Mouse (Mus musculus) ES-Bruce4 (cell line): ENCODE data around the gene Elp4. TPM values are rescaled to one million over a fixed set of nuclear protein-coding genes. Genes with fewer than 3 reads are reported as not detected.

ENCODE experiments used
- H3K27ac ChIP-seq: 2 replicates; pipeline ENCODE4 v1.5.1; 2012; ENCODE audit warnings: low read length, inconsistent platforms; ENCODE audit not compliant: insufficient read depth
- H3K27me3 ChIP-seq: 2 replicates; pipeline ENCODE4 v1.6.1; 2012; ENCODE audit warnings: mild to moderate bottlenecking, low read length, inconsistent platforms; ENCODE audit not compliant: control insufficient read depth, poor library complexity, insufficient read depth, severe bottlenecking
- H3K36me3 ChIP-seq: 2 replicates; pipeline ENCODE4 v1.6.1; 2012; ENCODE audit warnings: inconsistent platforms, mild to moderate bottlenecking, low read length, moderate library complexity; ENCODE audit not compliant: control insufficient read depth, poor library complexity, insufficient read depth, severe bottlenecking
- H3K4me1 ChIP-seq: one replicate; pipeline ENCODE4 v1.8.1; 2011; ENCODE audit warnings: low read length; ENCODE audit not compliant: control insufficient read depth, insufficient read depth
- H3K4me3 ChIP-seq: 2 replicates; pipeline ENCODE4 v1.5.1; 2011; ENCODE audit warnings: low read depth, mild to moderate bottlenecking, low read length
- H3K9ac ChIP-seq: 2 replicates; pipeline ENCODE4 v1.6.1; 2012; ENCODE audit warnings: low read depth, mild to moderate bottlenecking, inconsistent platforms; ENCODE audit not compliant: poor library complexity, severe bottlenecking
- H3K9me3 ChIP-seq: replicated peaks from 2 replicates; pipeline ENCODE4 v1.6.1; 2012; ENCODE audit warnings: mild to moderate bottlenecking, low read length, inconsistent platforms; ENCODE audit not compliant: control insufficient read depth, poor library complexity, insufficient read depth, severe bottlenecking
- CTCF ChIP-seq: IDR thresholded peaks from one replicate; pipeline ENCODE4 v1.8.1; 2011; ENCODE audit warnings: low read depth, low read length
- EP300 ChIP-seq: IDR thresholded peaks from 2 replicates; pipeline ENCODE4 v1.6.1; 2011; ENCODE audit warnings: low read depth, low read length; ENCODE audit not compliant: insufficient read depth
- POLR2A ChIP-seq: IDR thresholded peaks from one replicate; pipeline ENCODE4 v1.8.1; 2011; ENCODE audit warnings: low read length; ENCODE audit not compliant: insufficient read depth
- polyA plus RNA-seq: library from polyadenylated mRNA; stranded (reverse); fragments of >200 nt; gene quantifications from 2 replicates; pipeline ENCODE4 v1.2.4, GENCODE M21; 2011; ENCODE audit warnings: low read depth; ENCODE audit not compliant: missing spikeins, insufficient read depth, insufficient read length

Gene Elp4
- polyA plus RNA-seq, 1 experiment = 20.5 TPM

GRCm38 (mm10) chr2:105792339-105793120 lies 111.8 kb downstream of the Elp4 start:
- H3K4me1 ChIP-seq = no peaks in the 10 kb centered on the region
- H3K27me3 ChIP-seq = no peaks in the 10 kb centered on the region
- no peak for TF ChIP-seq CTCF
- TF ChIP-seq POLR2A = no peak
- no peak for TF ChIP-seq EP300
- H3K27ac ChIP-seq = no peak overlapping the region
- H3K9me3 ChIP-seq = no peaks in the 10 kb centered on the region
- H3K9ac ChIP-seq = no peak overlapping the region
- no peak overlapping the region for H3K4me3 ChIP-seq
- no peaks in the 10 kb centered on the region for H3K36me3 ChIP-seq

GRCm38 (mm10) chr2:105789936-105790335 lies 114.4 kb downstream of the Elp4 start:
- no peaks in the 10 kb centered on the region for H3K4me1 ChIP-seq

GRCm38 (mm10) chr2:105787726-105788125 lies 116.6 kb downstream of the Elp4 start:
- TF ChIP-seq CTCF = no peak
- TF ChIP-seq EP300 = no peak
- no peak for TF ChIP-seq POLR2A
- Histone ChIP-seq H3K27me3 (no peaks in the 10 kb centered on the region), H3K4me3 (no peak overlapping the region), H3K9me3 (no peaks in the 10 kb centered on the region), H3K27ac (no peak overlapping the region), H3K4me1 (no peaks in the 10 kb centered on the region), H3K36me3 (no peaks in the 10 kb centered on the region), H3K9ac (no peak overlapping the region)

More at GRCm38 (mm10) chr2:105789936-105790335, 114.4 kb downstream of the Elp4 start:
- Histone ChIP-seq H3K4me3 (no peak overlapping the region), H3K9ac (no peak overlapping the region), H3K27me3 (no peaks in the 10 kb centered on the region), H3K9me3 (no peaks in the 10 kb centered on the region), H3K36me3 (no peaks in the 10 kb centered on the region), H3K27ac (no peak overlapping the region)
- TF ChIP-seq CTCF = no peak
- TF ChIP-seq EP300 = no peak
- no peak for TF ChIP-seq POLR2A

- no peaks in the 10 kb centered on the region for H3K36me3 ChIP-seq
- no peaks in the 10 kb centered on the region for H3K27me3 ChIP-seq
- no peaks in the 10 kb centered on the region for H3K9me3 ChIP-seq
- no peak overlapping the region for H3K9ac ChIP-seq
- no peak overlapping the region for H3K4me3 ChIP-seq
- no peak for TF ChIP-seq POLR2A
- no peak for TF ChIP-seq EP300
- no peak for TF ChIP-seq CTCF
- H3K27ac ChIP-seq = no peak overlapping the region
- H3K4me1 ChIP-seq = no peaks in the 10 kb centered on the region
Observed at GRCm38 (mm10) chr2:105786986-105787385, 117.4 kb downstream of the Elp4 start.

- no peaks in the 10 kb centered on the region for H3K4me1 ChIP-seq
- H3K4me3 ChIP-seq = no peak overlapping the region
- TF ChIP-seq POLR2A = no peak
- no peak for TF ChIP-seq CTCF
- no peak for TF ChIP-seq EP300
- no peaks in the 10 kb centered on the region for H3K9me3 ChIP-seq
- no peaks in the 10 kb centered on the region for H3K36me3 ChIP-seq
- H3K27me3 ChIP-seq = no peaks in the 10 kb centered on the region
- no peak overlapping the region for H3K27ac ChIP-seq
- H3K9ac ChIP-seq = no peak overlapping the region
Observed at GRCm38 (mm10) chr2:105782885-105783284, 121.5 kb downstream of the Elp4 start.

GRCm38 (mm10) chr2:105780739-105781138 lies 123.6 kb downstream of the Elp4 start:
- H3K4me1 ChIP-seq = no peaks in the 10 kb centered on the region
- H3K27ac ChIP-seq = no peak overlapping the region
- H3K27me3 ChIP-seq = no peaks in the 10 kb centered on the region
- H3K36me3 ChIP-seq = no peaks in the 10 kb centered on the region
- no peak overlapping the region for H3K4me3 ChIP-seq
- H3K9me3 ChIP-seq = no peaks in the 10 kb centered on the region
- H3K9ac ChIP-seq = no peak overlapping the region
- no peak for TF ChIP-seq EP300
- no peak for TF ChIP-seq CTCF
- TF ChIP-seq POLR2A = no peak
